Mouse (Mus musculus): Measurements from ENCODE around the gene Gm28038.

DNA sequence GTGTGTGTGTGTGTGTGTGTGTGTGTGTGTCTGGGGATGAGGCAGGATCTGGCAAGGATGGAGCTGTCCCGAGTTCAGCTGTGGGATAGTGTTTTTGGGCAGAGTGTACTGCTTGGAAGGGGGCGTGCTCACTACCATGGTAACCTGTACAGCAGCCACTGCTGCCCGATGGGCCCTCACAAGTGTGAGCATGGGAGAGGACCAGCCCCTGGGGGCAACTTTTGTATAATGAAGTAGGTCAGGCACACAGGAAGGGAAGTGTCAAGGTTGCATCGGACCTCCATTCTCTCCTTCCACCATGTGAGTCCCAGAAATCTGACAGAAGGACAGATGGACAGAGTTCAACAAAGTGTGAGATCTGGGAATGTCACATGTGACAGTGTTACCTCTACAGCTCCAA is 33.2 kb upstream of the Gm28038 start:
- TF ChIP-seq CTCF (IDR thresholded peaks at IDR 0.05; ENCODE audit: low read depth) = no peak
- no peak for TF ChIP-seq EP300 (optimal IDR thresholded peaks at IDR 0.05)
